Mouse (Mus musculus) G1E (cell line): ENCODE results near the gene Evx1. TPM values are rescaled to one million over a fixed set of nuclear protein-coding genes. Genes with fewer than 3 reads are reported as not detected.

Experiments
- ATAC-seq: 2 replicates; pipeline ENCODE4 v1.8.0; 2016; ENCODE audit warnings: mild to moderate bottlenecking; ENCODE audit not compliant: insufficient number of reproducible peaks, poor library complexity, low FRiP score, severe bottlenecking; ENCODE audit errors: extremely low read depth
- DNase-seq: peaks from one replicate; pipeline ENCODE4 v3.0.0; 2012; ENCODE audit warnings: low spot score
- H3K27me3 ChIP-seq: 2 replicates; pipeline ENCODE4 v1.6.1; 2012; ENCODE audit warnings: mild to moderate bottlenecking, low read length, inconsistent platforms; ENCODE audit not compliant: insufficient read depth
- H3K36me3 ChIP-seq: replicated peaks from 2 replicates; pipeline ENCODE3; 2012; ENCODE audit warnings: mild to moderate bottlenecking, inconsistent platforms
- H3K4me1 ChIP-seq: 2 replicates; pipeline ENCODE4 v1.6.1; 2012; ENCODE audit warnings: low read depth, low read length, inconsistent platforms, mixed read lengths; ENCODE audit not compliant: insufficient read depth
- H3K4me3 ChIP-seq: 2 replicates; pipeline ENCODE4 v1.5.1; 2012; ENCODE audit warnings: low read depth, mild to moderate bottlenecking, inconsistent platforms, low read length, moderate library complexity, mixed read lengths
- H3K9me3 ChIP-seq: replicated peaks from 2 replicates; pipeline ENCODE4 v1.6.1; 2012; ENCODE audit warnings: inconsistent platforms
- CTCF ChIP-seq: IDR thresholded peaks from 2 replicates; pipeline ENCODE4 v1.5.1; 2012; ENCODE audit warnings: low read depth, low read length, inconsistent platforms, mixed read lengths
- GATA1 ChIP-seq: IDR thresholded peaks from 2 replicates; pipeline ENCODE4 v1.6.1; 2012; ENCODE audit warnings: borderline replicate concordance, low read length, inconsistent platforms, mixed read lengths
- GATA2 ChIP-seq: IDR thresholded peaks from 2 replicates; pipeline ENCODE4 v1.6.1; 2012; ENCODE audit warnings: low read depth, low read length, inconsistent platforms, borderline replicate concordance
- POLR2AphosphoS5 ChIP-seq: IDR thresholded peaks from 2 replicates; pipeline ENCODE4 v1.6.1; 2012; ENCODE audit warnings: low read depth, low read length, inconsistent platforms; ENCODE audit not compliant: insufficient replicate concordance
- TAL1 ChIP-seq: conservative IDR thresholded peaks from 2 replicates; pipeline ENCODE4 v1.6.1; 2012; ENCODE audit warnings: low read depth, low read length, inconsistent platforms, mixed read lengths
- polyA plus RNA-seq: library from polyadenylated mRNA; stranded (reverse); fragments of >175 nt; gene quantifications from 2 replicates; pipeline ENCODE4 v1.2.3, GENCODE M21; 2012
- total RNA-seq, 2 experiments: library from RNA; stranded (forward) in 1 of 2; stranded (reverse) in 1 of 2; fragments of 200-1000 nt in 1 of 2; fragments of >200 nt in 1 of 2; fragmentation: Nextera tagmentation in 1 of 2; gene quantifications; 2 replicates each; pipeline ENCODE4 v1.2.3; 2014 to 2017

Gene Evx1
- total and polyA plus RNA-seq, 3 experiments: not detected

GRCm38 (mm10) chr6:52273656-52274280 is 39.5 kb upstream of the Evx1 start:
- Histone ChIP-seq H3K36me3 (no peaks in the 10 kb centered on the region), H3K4me3 (0 out of 2 replicates have a peak overlapping the region, but pooled peaks have one; percentile 4), H3K9me3 (no peaks in the 10 kb centered on the region), H3K4me1 (no peaks in the 10 kb centered on the region), H3K27me3 (peaks cover 4% of the 10 kb centered on the region)
- DNase-seq (no peak), ATAC-seq (no peak)
- no peak for TF ChIP-seq POLR2AphosphoS5
- no peak for TF ChIP-seq CTCF
- TF ChIP-seq TAL1: no peak
- TF ChIP-seq GATA1: no peak
- TF ChIP-seq GATA2: no peak

GRCm38 (mm10) chr6:52274576-52274975 is 38.7 kb upstream of the Evx1 start:
- Histone ChIP-seq H3K9me3 (no peaks in the 10 kb centered on the region), H3K27me3 (peaks cover 3% of the 10 kb centered on the region; the same call in 1 of the 2 replicates), H3K36me3 (no peaks in the 10 kb centered on the region), H3K4me1 (no peaks in the 10 kb centered on the region), H3K4me3 (no peak overlapping the region)
- DNase-seq (no peak), ATAC-seq (no peak)
- TF ChIP-seq GATA1 (no peak), TAL1 (no peak), CTCF (no peak)

GRCm38 (mm10) chr6:52275563-52276280 is 37.6 kb upstream of the Evx1 start:
- Histone ChIP-seq H3K36me3 (no peaks in the 10 kb centered on the region), H3K9me3 (no peaks in the 10 kb centered on the region), H3K27me3 (no peaks in the 10 kb centered on the region; the same call in 1 of the 2 replicates), H3K4me1 (no peaks in the 10 kb centered on the region), H3K4me3 (no peak overlapping the region)
- no peak for TF ChIP-seq CTCF
- TF ChIP-seq TAL1: no peak
- TF ChIP-seq POLR2AphosphoS5: no peak
- DNase-seq (no peak), ATAC-seq (no peak)

GRCm38 (mm10) chr6:52276382-52276781 is 36.9 kb upstream of the Evx1 start:
- no peak for DNase-seq
- no peaks in the 10 kb centered on the region; the same call in 1 of the 2 replicates for H3K27me3 ChIP-seq
- no peaks in the 10 kb centered on the region for H3K36me3 ChIP-seq
- ATAC-seq: no peak
- no peaks in the 10 kb centered on the region for H3K4me1 ChIP-seq
- H3K4me3 ChIP-seq: no peak overlapping the region
- TF ChIP-seq CTCF (no peak), GATA2 (no peak), GATA1 (no peak), TAL1 (no peak), POLR2AphosphoS5 (no peak)
- H3K9me3 ChIP-seq: no peaks in the 10 kb centered on the region

- Histone ChIP-seq H3K4me1 (no peaks in the 10 kb centered on the region), H3K36me3 (no peaks in the 10 kb centered on the region), H3K9me3 (no peaks in the 10 kb centered on the region), H3K4me3 (no peak overlapping the region), H3K27me3 (no peaks in the 10 kb centered on the region; the same call in 1 of the 2 replicates)
- no peak for ATAC-seq
- DNase-seq: no peak
- TF ChIP-seq POLR2AphosphoS5: no peak
- TF ChIP-seq GATA2: no peak
- no peak for TF ChIP-seq CTCF
- no peak for TF ChIP-seq TAL1
- TF ChIP-seq GATA1: no peak
These were observed 36.4 kb upstream of the Evx1 start for GRCm38 (mm10) chr6:52276920-52277319.

GRCm38 (mm10) chr6:52281084-52281483 is 32.2 kb upstream of the Evx1 start:
- DNase-seq (no peak), ATAC-seq (no peak)
- Histone ChIP-seq H3K27me3 (no peaks in the 10 kb centered on the region; the same call in 1 of the 2 replicates), H3K4me3 (no peak overlapping the region), H3K9me3 (no peaks in the 10 kb centered on the region), H3K36me3 (no peaks in the 10 kb centered on the region), H3K4me1 (no peaks in the 10 kb centered on the region)
- TF ChIP-seq POLR2AphosphoS5: no peak
- TF ChIP-seq GATA2: no peak
- no peak for TF ChIP-seq GATA1
- no peak for TF ChIP-seq CTCF
- TF ChIP-seq TAL1: no peak
